Mouse (Mus musculus): Measurements from ENCODE around the gene Negr1. TPM values are rescaled to one million over a fixed set of nuclear protein-coding genes. Genes with fewer than 3 reads are reported as not detected.

Gene Negr1
- polyA plus RNA-seq, 1 experiment = 0.02 TPM

DNA sequence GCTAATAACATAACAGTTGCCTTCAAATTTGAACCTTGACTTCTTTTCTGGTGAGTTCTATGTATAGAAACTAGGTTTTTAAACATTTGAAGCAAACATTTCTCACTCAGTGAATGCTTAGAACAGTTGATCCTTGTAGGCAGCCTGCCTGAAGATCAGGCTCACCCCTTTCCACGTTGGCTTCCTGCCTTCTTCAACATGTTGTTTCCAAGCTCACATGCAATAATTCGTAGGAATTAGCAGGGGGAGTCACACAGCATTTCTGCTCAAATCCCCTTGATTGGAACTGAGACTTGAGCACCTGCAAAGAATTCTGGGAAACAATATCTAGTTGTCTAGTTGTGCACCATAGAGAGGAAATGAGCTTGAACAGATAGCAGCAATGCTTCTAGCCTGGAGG, 430.6 kb downstream of the Negr1 start:
- TF ChIP-seq CTCF (IDR thresholded peaks at IDR 0.05; ENCODE audit: control insufficient read depth, insufficient read depth, insufficient read length) (no peak), MYOG (IDR thresholded peaks at IDR 0.05; ENCODE audit: control insufficient read depth, extremely low read depth, insufficient read length) (no peak), MAX (IDR thresholded peaks at IDR 0.05) (no peak), MYOD1 (IDR thresholded peaks at IDR 0.05; ENCODE audit: control insufficient read depth, insufficient read length, low read depth) (no peak), FOSL1 (IDR thresholded peaks at IDR 0.05; ENCODE audit: insufficient read depth, low read length, poor library complexity, severe bottlenecking) (no peak), USF1 (IDR thresholded peaks at IDR 0.05; ENCODE audit: low read depth) (no peak), CEBPB (IDR thresholded peaks at IDR 0.05; ENCODE audit: low read depth) (no peak)
- H3K27me3 ChIP-seq (ENCODE audit: control insufficient read depth, insufficient read depth, insufficient read length) = no peaks in the 10 kb centered on the region

DNA sequence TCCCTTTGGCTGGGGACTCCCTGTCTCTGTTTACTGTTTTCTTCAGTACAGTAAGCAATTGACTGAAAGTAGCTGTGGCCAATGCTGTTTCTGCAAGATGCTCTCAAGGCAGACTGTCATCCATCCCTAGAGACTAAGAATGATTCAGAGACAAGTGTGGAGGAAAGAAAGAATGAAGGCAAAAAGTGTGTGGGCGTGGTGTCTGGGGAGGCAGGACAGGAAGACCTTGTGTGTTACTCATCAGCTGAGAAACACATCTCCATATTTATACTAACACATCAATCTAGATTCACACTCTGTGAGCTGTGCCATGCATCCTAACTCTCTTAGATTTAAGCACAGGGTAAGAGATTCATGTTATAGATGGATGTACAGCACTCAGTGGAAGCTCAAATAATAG, 431.2 kb downstream of the Negr1 start:
- no peak for TF ChIP-seq CTCF (IDR thresholded peaks at IDR 0.05; ENCODE audit: control insufficient read depth, insufficient read depth, insufficient read length)
- TF ChIP-seq USF1 (IDR thresholded peaks at IDR 0.05; ENCODE audit: low read depth) = no peak
- TF ChIP-seq MAX (IDR thresholded peaks at IDR 0.05) = no peak
- no peak for TF ChIP-seq CEBPB (IDR thresholded peaks at IDR 0.05; ENCODE audit: low read depth)
- TF ChIP-seq MYOG (IDR thresholded peaks at IDR 0.05; ENCODE audit: control insufficient read depth, extremely low read depth, insufficient read length) = no peak
- no peak for TF ChIP-seq FOSL1 (IDR thresholded peaks at IDR 0.05; ENCODE audit: insufficient read depth, low read length, poor library complexity, severe bottlenecking)
- Histone ChIP-seq H3K79me3 (ENCODE audit: low read depth) (no peaks in the 10 kb centered on the region), H3ac (ENCODE audit: control insufficient read depth, insufficient read length, low read depth) (no peak overlapping the region), H3K27me3 (ENCODE audit: control insufficient read depth, insufficient read depth, insufficient read length) (no peaks in the 10 kb centered on the region), H3K79me2 (ENCODE audit: control insufficient read depth, insufficient read depth) (no peaks in the 10 kb centered on the region), H3K4me3 (ENCODE audit: insufficient read depth, poor library complexity, severe bottlenecking) (no peak overlapping the region), H3K36me3 (ENCODE audit: control insufficient read depth, insufficient read depth) (no peaks in the 10 kb centered on the region)

More for the DNA sequence above, 430.6 kb downstream of the Negr1 start:
- H3ac ChIP-seq (ENCODE audit: control insufficient read depth, insufficient read length, low read depth) = no peak overlapping the region
- H3K36me3 ChIP-seq (ENCODE audit: control insufficient read depth, insufficient read depth) = no peaks in the 10 kb centered on the region
- H3K4me3 ChIP-seq (ENCODE audit: insufficient read depth, poor library complexity, severe bottlenecking) = no peak overlapping the region
- no peaks in the 10 kb centered on the region for H3K79me3 ChIP-seq (ENCODE audit: low read depth)
- no peaks in the 10 kb centered on the region for H3K79me2 ChIP-seq (ENCODE audit: control insufficient read depth, insufficient read depth)

DNA sequence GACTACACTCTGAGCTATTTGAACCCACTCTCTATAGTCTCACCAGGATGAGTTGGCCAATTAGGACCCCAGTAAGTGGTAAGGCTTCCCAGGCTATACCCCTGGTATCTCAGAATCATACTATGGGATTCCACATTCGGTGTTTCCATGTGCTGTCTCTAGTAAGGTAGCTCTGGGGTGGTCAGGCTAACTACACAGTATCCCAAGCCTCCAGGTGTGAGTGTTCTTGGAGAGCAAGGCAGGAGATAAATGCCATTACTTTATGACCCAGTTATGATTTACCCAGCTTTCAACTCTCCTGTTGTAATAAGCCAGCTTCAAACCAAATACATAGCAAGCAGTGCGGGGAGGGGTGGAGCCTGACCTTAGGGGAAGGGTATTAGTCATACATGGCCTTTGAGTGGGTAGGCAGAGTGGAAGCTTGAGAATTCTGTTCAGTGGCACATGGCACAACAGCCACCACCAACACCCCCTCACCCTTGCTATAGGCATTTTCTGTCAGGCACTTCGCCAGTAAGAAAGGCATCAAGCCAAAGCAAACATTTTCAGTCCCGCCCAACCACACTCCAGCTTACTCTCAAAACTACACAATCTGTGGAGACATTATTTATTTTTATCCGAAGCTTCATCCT, 437.7 kb downstream of the Negr1 start:
- no peaks in the 10 kb centered on the region for H3K27me3 ChIP-seq (ENCODE audit: control insufficient read depth, insufficient read depth, insufficient read length)
- no peak for TF ChIP-seq MAX (IDR thresholded peaks at IDR 0.05)
- TF ChIP-seq MYOG (IDR thresholded peaks at IDR 0.05; ENCODE audit: control insufficient read depth, extremely low read depth, insufficient read length) = no peak
- no peak for TF ChIP-seq MYOD1 (IDR thresholded peaks at IDR 0.05; ENCODE audit: control insufficient read depth, insufficient read length, low read depth)
- TF ChIP-seq FOSL1 (IDR thresholded peaks at IDR 0.05; ENCODE audit: insufficient read depth, low read length, poor library complexity, severe bottlenecking) = no peak
- no peak for TF ChIP-seq CTCF (IDR thresholded peaks at IDR 0.05; ENCODE audit: control insufficient read depth, insufficient read depth, insufficient read length)
- no peak for TF ChIP-seq CEBPB (IDR thresholded peaks at IDR 0.05; ENCODE audit: low read depth)
- no peak for TF ChIP-seq USF1 (IDR thresholded peaks at IDR 0.05; ENCODE audit: low read depth)
- no peaks in the 10 kb centered on the region for H3K36me3 ChIP-seq (ENCODE audit: control insufficient read depth, insufficient read depth)
- H3ac ChIP-seq (ENCODE audit: control insufficient read depth, insufficient read length, low read depth) = no peak overlapping the region
- H3K4me3 ChIP-seq (ENCODE audit: insufficient read depth, poor library complexity, severe bottlenecking) = no peak overlapping the region
- H3K79me3 ChIP-seq (ENCODE audit: low read depth) = no peaks in the 10 kb centered on the region
- H3K79me2 ChIP-seq (ENCODE audit: control insufficient read depth, insufficient read depth) = no peaks in the 10 kb centered on the region

GRCm38 (mm10) chr3:157021632-157022031, 460.0 kb downstream of the Negr1 start:
- Histone ChIP-seq H3K36me3 (ENCODE audit: control insufficient read depth, insufficient read depth) (no peaks in the 10 kb centered on the region), H3K79me2 (ENCODE audit: control insufficient read depth, insufficient read depth) (no peaks in the 10 kb centered on the region), H3K79me3 (ENCODE audit: low read depth) (no peaks in the 10 kb centered on the region), H3ac (ENCODE audit: control insufficient read depth, insufficient read length, low read depth) (no peak overlapping the region), H3K27me3 (ENCODE audit: control insufficient read depth, insufficient read depth, insufficient read length) (no peaks in the 10 kb centered on the region), H3K4me3 (ENCODE audit: insufficient read depth, poor library complexity, severe bottlenecking) (no peak overlapping the region)
- no peak for TF ChIP-seq MYOD1 (IDR thresholded peaks at IDR 0.05; ENCODE audit: control insufficient read depth, insufficient read length, low read depth)
- no peak for TF ChIP-seq CTCF (IDR thresholded peaks at IDR 0.05; ENCODE audit: control insufficient read depth, insufficient read depth, insufficient read length)
- TF ChIP-seq CEBPB (IDR thresholded peaks at IDR 0.05; ENCODE audit: low read depth) = no peak
- TF ChIP-seq MAX (IDR thresholded peaks at IDR 0.05) = no peak
- no peak for TF ChIP-seq FOSL1 (IDR thresholded peaks at IDR 0.05; ENCODE audit: insufficient read depth, low read length, poor library complexity, severe bottlenecking)
- TF ChIP-seq USF1 (IDR thresholded peaks at IDR 0.05; ENCODE audit: low read depth) = no peak
- no peak for TF ChIP-seq MYOG (IDR thresholded peaks at IDR 0.05; ENCODE audit: control insufficient read depth, extremely low read depth, insufficient read length)

GRCm38 (mm10) chr3:157024580-157024979, 463.0 kb downstream of the Negr1 start:
- Histone ChIP-seq H3K4me3 (ENCODE audit: insufficient read depth, poor library complexity, severe bottlenecking) (no peak overlapping the region), H3K79me2 (ENCODE audit: control insufficient read depth, insufficient read depth) (no peaks in the 10 kb centered on the region), H3K27me3 (ENCODE audit: control insufficient read depth, insufficient read depth, insufficient read length) (no peaks in the 10 kb centered on the region), H3K36me3 (ENCODE audit: control insufficient read depth, insufficient read depth) (no peaks in the 10 kb centered on the region), H3ac (ENCODE audit: control insufficient read depth, insufficient read length, low read depth) (no peak overlapping the region), H3K79me3 (ENCODE audit: low read depth) (no peaks in the 10 kb centered on the region)
- no peak for TF ChIP-seq FOSL1 (IDR thresholded peaks at IDR 0.05; ENCODE audit: insufficient read depth, low read length, poor library complexity, severe bottlenecking)
- no peak for TF ChIP-seq MAX (IDR thresholded peaks at IDR 0.05)
- TF ChIP-seq USF1 (IDR thresholded peaks at IDR 0.05; ENCODE audit: low read depth) = no peak
- no peak for TF ChIP-seq MYOG (IDR thresholded peaks at IDR 0.05; ENCODE audit: control insufficient read depth, extremely low read depth, insufficient read length)
